Comparison of ENCODE assay signal across 10 mouse cellular contexts in the genomic region with DNA sequence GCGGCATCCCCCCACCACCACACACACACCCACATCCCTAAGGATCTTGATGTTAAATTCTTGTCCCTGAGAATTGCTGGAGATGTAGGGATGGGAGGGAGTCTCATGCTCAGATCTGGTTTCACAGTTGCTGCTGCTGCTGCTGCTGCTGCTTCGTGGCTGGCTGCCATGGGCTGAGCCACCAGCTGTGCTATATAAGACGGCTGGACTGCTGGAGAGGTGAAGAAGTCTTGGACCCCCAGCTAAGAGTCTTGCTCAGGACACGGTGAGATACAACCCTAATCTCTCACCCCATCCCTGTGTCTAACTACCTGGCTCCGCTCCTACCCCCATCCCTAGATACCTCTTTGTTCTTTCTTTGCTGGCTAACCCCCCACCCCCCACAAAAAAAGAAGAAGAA. TPM values are rescaled to one million over a fixed set of nuclear protein-coding genes. Genes with fewer than 3 reads are reported as not detected.
DNase-seq lines count a peak whose midpoint lies in the region; ATAC-seq and TF ChIP-seq lines count a peak whose summit lies in the region.
"Had no signal": no experiment of that assay in that cellular context is flagged by ENCODE, and none has a peak within 500 bp of the region (broad histone marks: within the 10 kb centered on the region; RNA-seq: fewer than 3 reads in every experiment).

Cilp (plus strand) TSS at position 222 of the 400 bp plus-strand sequence.

- H3K27ac ChIP-seq in lung, embryonic 14.5 days (ENCODE audit: low read depth) = no peak within 1 kb of the TSS
- peak within 1 kb of the TSS; percentile 11; the same call in 1 of the 2 replicates for H3K27ac ChIP-seq in embryonic facial prominence, embryonic 10.5 days (replicated peaks)
- peak within 1 kb of the TSS; percentile 7; the same call in 1 of the 2 replicates for H3K27ac ChIP-seq in intestine, embryonic 15.5 days

- H3K36me3 ChIP-seq in lung, embryonic 14.5 days (ENCODE audit: insufficient read depth) = no peaks in the 10 kb centered on the region
- no peaks in the 10 kb centered on the region for H3K36me3 ChIP-seq in embryonic facial prominence, embryonic 10.5 days (replicated peaks)
- H3K36me3 ChIP-seq in intestine, embryonic 15.5 days = no peaks in the 10 kb centered on the region

- DNase-seq in heart, postnatal 10 days = peak; percentile 64 to 65
- no peak for DNase-seq in heart, postnatal 25 days (ENCODE audit: low spot score)
- peak; percentile 81 for DNase-seq in lung, embryonic 14.5 days
- no peak for DNase-seq in lung, adult 2 months
- DNase-seq in embryonic facial prominence, embryonic 10.5 days (ENCODE audit: low spot score) = no peak
- DNase-seq in cerebellum, adult 9-10 months = no peak
- no peak for DNase-seq in spleen, postnatal 14 days (ENCODE audit: low spot score in 2 of 2)
- DNase-seq: adrenal gland, postnatal 10 days had no signal

- no peak for TF ChIP-seq POLR2A in lung, adult 2 months (IDR thresholded peaks at IDR 0.05; ENCODE audit: borderline replicate concordance, extremely low read depth, low read depth, low read length)

- H3K9me3 ChIP-seq in lung, embryonic 14.5 days (ENCODE audit: low read depth, low read length) = no peaks in the 10 kb centered on the region
- no peaks in the 10 kb centered on the region for H3K9me3 ChIP-seq in embryonic facial prominence, embryonic 10.5 days
- H3K9me3 ChIP-seq in intestine, embryonic 15.5 days = no peaks in the 10 kb centered on the region

- H3K9ac ChIP-seq in lung, embryonic 14.5 days = no peak within 1 kb of the TSS
- no peak within 1 kb of the TSS for H3K9ac ChIP-seq in intestine, embryonic 15.5 days

- TF ChIP-seq CTCF in lung, embryonic 14.5 days (IDR thresholded peaks at IDR 0.05; ENCODE audit: low read depth) = no peak
- no peak for TF ChIP-seq CTCF in lung, adult 2 months (IDR thresholded peaks at IDR 0.05; ENCODE audit: insufficient read depth, low read length)

- WGBS in lung, embryonic 14.5 days = 44% methylated on average over 5 of the region's 5 CpGs
- WGBS in lung, adult 2 months = 57% methylated on average over 5 of the region's 5 CpGs
- WGBS in embryonic facial prominence, embryonic 10.5 days = 54% methylated on average over 5 of the region's 5 CpGs
- 50% methylated on average over 5 of the region's 5 CpGs for WGBS in intestine, embryonic 15.5 days

- peak; percentile 52; the same call in 1 of the 2 replicates for ATAC-seq in lung, embryonic 14.5 days (ENCODE audit: insufficient read depth)
- peak; percentile 59; the same call in 1 of the 2 replicates for ATAC-seq in intestine, embryonic 15.5 days
- ATAC-seq: inflammation-experienced regulatory T-cells, adult 6 months had no signal

- intact Hi-C loops in heart, postnatal 10 days (cut with DNase I) = no loop called here
- intact Hi-C loops in heart, postnatal 25 days (cut with DNase I) = no loop called here

- H3K4me1 ChIP-seq in lung, embryonic 14.5 days (ENCODE audit: insufficient read depth) = no peaks in the 10 kb centered on the region
- no peaks in the 10 kb centered on the region for H3K4me1 ChIP-seq in lung, adult 2 months (ENCODE audit: control insufficient read depth, insufficient read depth, low read length)
- peaks cover 11% of the 10 kb centered on the region for H3K4me1 ChIP-seq in embryonic facial prominence, embryonic 10.5 days
- H3K4me1 ChIP-seq in intestine, embryonic 15.5 days (replicated peaks) = peaks cover 20% of the 10 kb centered on the region; the same call in 1 of the 2 replicates

- no peaks in the 10 kb centered on the region for H3K27me3 ChIP-seq in lung, embryonic 14.5 days (ENCODE audit: insufficient read depth, low read length)
- peaks cover 3% of the 10 kb centered on the region; the same call in 1 of the 2 replicates for H3K27me3 ChIP-seq in embryonic facial prominence, embryonic 10.5 days (replicated peaks; ENCODE audit: low read depth, poor library complexity, severe bottlenecking)
- no peaks in the 10 kb centered on the region for H3K27me3 ChIP-seq in intestine, embryonic 15.5 days (replicated peaks)

- H3K4me3 ChIP-seq in lung, embryonic 14.5 days (ENCODE audit: low read depth, low read length) = no peak within 1 kb of the TSS
- no peak within 1 kb of the TSS for H3K4me3 ChIP-seq in lung, adult 2 months (replicated peaks; ENCODE audit: extremely low read depth, low read depth, low read length)
- no peak within 1 kb of the TSS for H3K4me3 ChIP-seq in embryonic facial prominence, embryonic 10.5 days
- H3K4me3 ChIP-seq in intestine, embryonic 15.5 days (replicated peaks) = no peak within 1 kb of the TSS

- no peak within 1 kb of the TSS for H3K4me2 ChIP-seq in lung, embryonic 14.5 days
- no peak within 1 kb of the TSS for H3K4me2 ChIP-seq in intestine, embryonic 15.5 days (replicated peaks)

RNA-seq across cellular contexts. Expression of gene Cilp, which starts in this region (rescaled TPM):
- total RNA-seq in heart, postnatal 10 days (2021) = 1 to 10 TPM; 5.4 to 6.6 TPM
- total RNA-seq in heart, postnatal 25 days (2021) = 1 to 10 TPM; 4.8 to 6.6 TPM
- polyA plus RNA-seq in lung, embryonic 14.5 days (2014; fragmentation: Nextera tagmentation; extraction: Ambion mirVana) = 0.22 TPM in 1 of 2 replicates, not detected in the other
- polyA plus RNA-seq in lung, adult 2 months (2012; rRNA removed) = 1.2 and 6.1 TPM in 2 replicates
- 0.05 and 0.15 TPM in 2 replicates for polyA plus RNA-seq in embryonic facial prominence, embryonic 10.5 days (2016; fragmentation: Nextera tagmentation; extraction: Ambion mirVana)
- 1.5 and 1.8 TPM in 2 replicates for polyA plus RNA-seq in intestine, embryonic 15.5 days (2015; fragmentation: Nextera tagmentation; extraction: Ambion mirVana)
- polyA plus RNA-seq: inflammation-experienced regulatory T-cells, adult 6 months had no signal

Comparison
In these comparisons a context has a peak if more than half of its experiments do, and no peak if none do; other contexts are left out.
1. DNase-seq: peak in heart, postnatal 10 days (2 of 2); none in heart, postnatal 25 days (single experiment), lung, adult 2 months (single experiment), embryonic facial prominence, embryonic 10.5 days (single experiment), cerebellum, adult 9-10 months (single experiment) and spleen, postnatal 14 days (0 of 2).
2. Peak in DNase-seq and ATAC-seq in lung, embryonic 14.5 days; RNA of the gene not detected or under 1 TPM.